Mouse (Mus musculus) heart, adult 2 months (tissue): ENCODE results near the gene Tec. TPM values are rescaled to one million over a fixed set of nuclear protein-coding genes. Genes with fewer than 3 reads are reported as not detected.

ENCODE experiments used
- DNase-seq, 2 experiments: peaks; one replicate each; pipeline ENCODE4 v3.0.0; 2021
- H3K27ac ChIP-seq: fragments of 200-600 bp; 2 replicates; pipeline ENCODE4 v1.8.1; 2022
- H3K27me3 ChIP-seq: fragments of 200-500 bp; 2 replicates; pipeline ENCODE4 v1.6.1; 2012; ENCODE audit warnings: mild to moderate bottlenecking, low read length, inconsistent platforms, mixed read lengths; ENCODE audit not compliant: control insufficient read depth, insufficient read depth
- H3K36me3 ChIP-seq: fragments of 200-500 bp; 2 replicates; pipeline ENCODE4 v1.6.1; 2012; ENCODE audit warnings: low read length, inconsistent platforms; ENCODE audit not compliant: control insufficient read depth, insufficient read depth
- H3K4me1 ChIP-seq: fragments of 200-500 bp; 2 replicates; pipeline ENCODE4 v1.6.1; 2011; ENCODE audit warnings: low read length; ENCODE audit not compliant: control insufficient read depth, insufficient read depth
- H3K4me3 ChIP-seq: fragments of 200-600 bp; 2 replicates; pipeline ENCODE4 v1.8.1; 2022
- H3K79me2 ChIP-seq: fragments of 200-500 bp; replicated peaks from 2 replicates; pipeline ENCODE4 v1.6.1; 2012; ENCODE audit warnings: mild to moderate bottlenecking, inconsistent platforms, low read length, moderate library complexity, mixed read lengths; ENCODE audit not compliant: control insufficient read depth, insufficient read depth
- H3K9ac ChIP-seq: fragments of 200-500 bp; 2 replicates; pipeline ENCODE4 v1.6.1; 2012; ENCODE audit warnings: low read depth, mild to moderate bottlenecking, control low read depth, inconsistent platforms, low read length, mixed read lengths
- CTCF ChIP-seq: fragments of 200-600 bp; IDR thresholded peaks from 2 replicates; pipeline ENCODE4 v1.8.1; 2022; ENCODE audit warnings: antibody characterized with exemption, mild to moderate bottlenecking, moderate library complexity
- EP300 ChIP-seq: fragments of 200-500 bp; IDR thresholded peaks from 2 replicates; pipeline ENCODE4 v1.6.1; 2011; ENCODE audit warnings: low read depth, low read length, control low read depth; ENCODE audit not compliant: insufficient read depth
- POLR2A ChIP-seq: fragments of 200-500 bp; IDR thresholded peaks from 2 replicates; pipeline ENCODE4 v1.6.1; 2011; ENCODE audit warnings: mild to moderate bottlenecking, low read depth, low read length, control low read depth; ENCODE audit not compliant: insufficient read depth
- WGBS: fragments of 180-500 bp; shearing (Covaris S2); methylation state at CpG from one replicate; pipeline ENCODE4 v1.1.7; 2018; 5-methylcytosine and 5-hydroxymethylcytosine counted together
- intact Hi-C: fragments of 180-260 bp; cut with DNase I; formaldehyde crosslinking; loops from one replicate; pipeline ENCODE4 v1.15.1; 2025
- polyA plus RNA-seq: library from polyadenylated mRNA; depleted of rRNA; stranded (reverse); fragments of >200 nt; gene quantifications from 2 replicates; pipeline ENCODE4 v1.2.3, GENCODE M21; 2012
- total RNA-seq, 2 experiments: library from RNA; stranded (reverse); gene quantifications; 2 replicates each; pipeline ENCODE4 v1.2.3; 2021

Tec gene
- total and polyA plus RNA-seq, 3 experiments = 5.7 to 13.8 (median 12.8) TPM

- no peaks in the 10 kb centered on the region; the same call in 1 of the 2 replicates for H3K36me3 ChIP-seq
- no peak overlapping the region for H3K9ac ChIP-seq
- DNase-seq = no peak
- H3K4me3 ChIP-seq = no peak overlapping the region
- intact Hi-C loops = loop anchor here (5.0 kb wide), 1 partner anchor 186 kb away; no protein-coding TSS in a partner anchor
- H3K27me3 ChIP-seq = no peaks in the 10 kb centered on the region
- 84% methylated on average over 19 of the region's 19 CpGs for WGBS
- H3K4me1 ChIP-seq = no peaks in the 10 kb centered on the region; the same call in 1 of the 2 replicates
- H3K79me2 ChIP-seq = no peaks in the 10 kb centered on the region
- no peak overlapping the region for H3K27ac ChIP-seq
- TF ChIP-seq POLR2A (no peak), CTCF (no peak), EP300 (no peak)
Measured at GRCm38 (mm10) chr5:72886458-72887222, 18.4 kb upstream of the Tec start.

- H3K36me3 ChIP-seq = no peaks in the 10 kb centered on the region; the same call in 1 of the 2 replicates
- H3K9ac ChIP-seq = no peak overlapping the region
- no peak overlapping the region for H3K4me3 ChIP-seq
- H3K27ac ChIP-seq = no peak overlapping the region
- 74% methylated on average over 3 of the region's 3 CpGs for WGBS
- H3K27me3 ChIP-seq = no peaks in the 10 kb centered on the region
- no peak for DNase-seq
- H3K79me2 ChIP-seq = no peaks in the 10 kb centered on the region
- H3K4me1 ChIP-seq = no peaks in the 10 kb centered on the region; the same call in 1 of the 2 replicates
- no peak for TF ChIP-seq EP300
- TF ChIP-seq CTCF = no peak
- TF ChIP-seq POLR2A = no peak
- intact Hi-C loops = no loop called here
Measured at GRCm38 (mm10) chr5:72883706-72884105, 15.4 kb upstream of the Tec start.

- no peak overlapping the region for H3K4me3 ChIP-seq
- no peaks in the 10 kb centered on the region for H3K79me2 ChIP-seq
- H3K27ac ChIP-seq = peak overlapping the region; percentile 91
- peak in 1 of 2 experiments; percentile 44 for DNase-seq
- H3K36me3 ChIP-seq = no peaks in the 10 kb centered on the region; the same call in 1 of the 2 replicates
- no peaks in the 10 kb centered on the region for H3K27me3 ChIP-seq
- TF ChIP-seq CTCF = no peak
- TF ChIP-seq EP300 = 0 out of 2 replicates have a peak, but pooled peaks have one; percentile 13
- 0 out of 2 replicates have a peak, but pooled peaks have one; percentile 17 for TF ChIP-seq POLR2A
- H3K4me1 ChIP-seq = no peaks in the 10 kb centered on the region; the same call in 1 of the 2 replicates
- no peak overlapping the region for H3K9ac ChIP-seq
- 35% methylated on average over 2 of the region's 2 CpGs for WGBS
- intact Hi-C loops = no loop called here
Measured at GRCm38 (mm10) chr5:72882412-72882765, 14.1 kb upstream of the Tec start.

GRCm38 (mm10) chr5:72881748-72882411, 13.6 kb upstream of the Tec start:
- H3K27ac ChIP-seq = peak overlapping the region; percentile 91
- 58% methylated on average over 12 of the region's 12 CpGs for WGBS
- TF ChIP-seq EP300 = no peak
- TF ChIP-seq POLR2A = no peak
- TF ChIP-seq CTCF = no peak
- no peaks in the 10 kb centered on the region; the same call in 1 of the 2 replicates for H3K36me3 ChIP-seq
- no peak overlapping the region for H3K9ac ChIP-seq
- DNase-seq = peak in 1 of 2 experiments; percentile 24
- no peak overlapping the region for H3K4me3 ChIP-seq
- no peaks in the 10 kb centered on the region for H3K27me3 ChIP-seq
- intact Hi-C loops = no loop called here
- H3K4me1 ChIP-seq = no peaks in the 10 kb centered on the region; the same call in 1 of the 2 replicates
- no peaks in the 10 kb centered on the region for H3K79me2 ChIP-seq

DNA sequence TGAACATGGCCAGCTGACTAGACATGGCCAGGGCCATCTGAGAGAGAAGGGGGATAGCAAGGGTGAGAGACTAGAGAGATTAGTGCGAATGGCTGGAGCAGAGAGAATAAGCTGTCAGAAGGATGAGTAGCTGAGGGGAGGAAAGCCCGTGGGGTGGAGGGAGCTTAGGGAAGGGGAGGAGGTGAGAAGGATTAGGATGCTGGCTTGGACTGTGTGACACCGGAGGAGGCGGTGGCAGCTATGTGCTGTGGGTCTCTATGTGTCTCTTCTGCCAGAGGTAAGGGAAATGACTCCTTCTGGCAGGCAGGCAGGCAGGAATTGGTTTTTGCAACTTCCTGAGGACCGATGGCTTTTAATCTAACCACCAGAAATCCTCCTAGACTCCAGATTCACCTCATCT, 11.5 kb upstream of the Tec start:
- peaks cover 2% of the 10 kb centered on the region for H3K4me1 ChIP-seq
- intact Hi-C loops = no loop called here

GRCm38 (mm10) chr5:72871114-72871513, 2.8 kb upstream of the Tec start:
- no peak for DNase-seq
- no peaks in the 10 kb centered on the region; the same call in 1 of the 2 replicates for H3K36me3 ChIP-seq
- 82% methylated on average over 4 of the region's 4 CpGs for WGBS
- no peak overlapping the region for H3K4me3 ChIP-seq
- H3K4me1 ChIP-seq = peaks cover 5% of the 10 kb centered on the region
- no peaks in the 10 kb centered on the region for H3K79me2 ChIP-seq
- H3K27ac ChIP-seq = no peak overlapping the region
- intact Hi-C loops = no loop called here
- no peaks in the 10 kb centered on the region for H3K27me3 ChIP-seq
- no peak overlapping the region for H3K9ac ChIP-seq
- TF ChIP-seq CTCF (peak; percentile 62), POLR2A (no peak)

More for the DNA sequence above, 11.5 kb upstream of the Tec start:
- Histone ChIP-seq H3K36me3 (no peaks in the 10 kb centered on the region; the same call in 1 of the 2 replicates), H3K4me3 (no peak overlapping the region), H3K9ac (no peak overlapping the region), H3K27me3 (no peaks in the 10 kb centered on the region), H3K79me2 (no peaks in the 10 kb centered on the region), H3K27ac (no peak overlapping the region)
- DNase-seq = no peak
- TF ChIP-seq CTCF = no peak
- TF ChIP-seq EP300 = no peak
- TF ChIP-seq POLR2A = no peak
- 49% methylated on average over 5 of the region's 5 CpGs for WGBS
